Mouse (Mus musculus): ENCODE data around the gene Olfr1080. TPM values are rescaled to one million over a fixed set of nuclear protein-coding genes. Genes with fewer than 3 reads are reported as not detected.

The Olfr1080 gene
- not detected for total RNA-seq (2023)

DNA sequence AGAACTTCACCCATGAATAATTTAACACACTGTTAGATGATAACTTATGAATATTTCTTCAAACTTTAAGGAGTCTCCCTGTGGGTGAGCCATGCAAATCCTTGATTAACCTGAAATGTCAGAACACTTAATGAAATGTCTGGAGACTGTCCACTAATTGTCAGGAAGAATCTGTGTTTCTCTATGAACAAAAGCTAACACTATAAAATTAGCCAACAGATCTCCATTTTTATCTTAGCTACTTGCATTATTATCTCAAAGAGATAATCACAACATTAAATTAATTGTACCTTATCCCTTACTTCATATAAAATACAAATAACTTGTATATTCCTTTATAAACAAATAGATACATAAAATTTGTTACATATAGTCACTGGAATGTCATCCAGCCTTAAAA is at the start of gene Olfr1080:
Olfr1080 (minus strand) TSS at position 101 of the 400 bp plus-strand sequence.

GRCm38 (mm10) chr2:86598866-86599265 is 40.8 kb upstream of the Olfr1080 start, which contains the start of gene Olfr1082:
Gene Olfr1082, minus strand, starts transcription at chr2:86598966.

GRCm38 (mm10) chr2:86542380-86542779 is 15.7 kb downstream of the Olfr1080 start, which contains the start of gene Olfr1079:
Gene Olfr1079, minus strand, starts transcription at chr2:86542480.

GRCm38 (mm10) chr2:86508161-86508560 is 49.9 kb downstream of the Olfr1080 start, which contains the start of gene Olfr1076:
Gene Olfr1076, plus strand, starts transcription at chr2:86508461.

Other genes with a start within 250 kb of the Olfr1080 start
- gene Olfr1053, start 243.0 kb downstream of the Olfr1080 start, total RNA-seq (2023): not detected
- gene Olfr1054, start 222.8 kb downstream of the Olfr1080 start, total RNA-seq (2023): not detected
- gene Olfr1055, start 208.0 kb downstream of the Olfr1080 start, total RNA-seq (2023): not detected
- not detected for gene Olfr1056, start 195.8 kb downstream of the Olfr1080 start, total RNA-seq (2023)
- not detected for gene Olfr1057, start 179.8 kb downstream of the Olfr1080 start, total RNA-seq (2023)
- not detected for gene Olfr1058, start 169.7 kb downstream of the Olfr1080 start, total RNA-seq (2023)
- not detected for gene Olfr1061, start 144.2 kb downstream of the Olfr1080 start, total RNA-seq (2023)
- not detected for gene Olfr1062, start 131.5 kb downstream of the Olfr1080 start, total RNA-seq (2023)
- not detected for gene Olfr1065, start 107.6 kb downstream of the Olfr1080 start, total RNA-seq (2023)
- not detected for gene Olfr1066, start 102.0 kb downstream of the Olfr1080 start, total RNA-seq (2023)
- gene Olfr228, start 70.8 kb downstream of the Olfr1080 start, total RNA-seq (2023): not detected
- not detected for gene Olfr1076, start 49.8 kb downstream of the Olfr1080 start, total RNA-seq (2023)
- not detected for gene Olfr1079, start 15.8 kb downstream of the Olfr1080 start, total RNA-seq (2023)
- not detected for gene Olfr1082, start 40.7 kb upstream of the Olfr1080 start, total RNA-seq (2023)
- not detected for gene Olfr1084, start 81.5 kb upstream of the Olfr1080 start, total RNA-seq (2023)
- not detected for gene Olfr1085, start 103.8 kb upstream of the Olfr1080 start, total RNA-seq (2023)
- gene Olfr1086, start 121.9 kb upstream of the Olfr1080 start, total RNA-seq (2023): not detected
- not detected for gene Olfr1087, start 140.2 kb upstream of the Olfr1080 start, total RNA-seq (2023)
- not detected for gene Olfr1089, start 175.5 kb upstream of the Olfr1080 start, total RNA-seq (2023)
- not detected for gene Olfr1090, start 200.8 kb upstream of the Olfr1080 start, total RNA-seq (2023)
- not detected for gene Olfr1093, start 224.2 kb upstream of the Olfr1080 start, total RNA-seq (2023)

All from CD4-positive naive resting alpha-beta T cell, adult 76 days (primary cell).